Mouse (Mus musculus): ENCODE measurements around the gene Gm28374. TPM values are rescaled to one million over a fixed set of nuclear protein-coding genes. Genes with fewer than 3 reads are reported as not detected.

The Gm28374 gene
- polyA plus RNA-seq, 1 experiment from 2014 or later, result not detected

DNA sequence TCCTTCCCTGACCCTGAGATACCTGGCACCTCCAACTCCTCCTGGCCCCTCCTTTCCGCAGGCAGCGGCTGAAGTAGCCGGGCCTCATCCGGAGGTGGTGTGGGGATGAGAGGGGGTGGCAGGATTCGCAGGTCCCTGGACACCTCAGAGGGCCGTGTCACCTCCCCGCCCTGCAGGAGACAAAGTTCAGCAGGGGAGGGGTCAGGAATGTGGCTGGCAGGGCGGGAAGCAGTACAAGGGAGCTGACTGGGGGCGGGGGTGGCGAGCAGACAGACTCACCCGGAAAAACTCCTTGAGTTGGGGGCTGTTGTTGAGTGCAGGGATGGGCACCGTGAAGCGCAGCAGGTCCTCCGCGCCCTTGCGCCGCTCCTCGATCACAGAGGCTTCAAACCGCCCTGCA is 39.7 kb upstream of the Gm28374 start:
- Histone ChIP-seq H3K27ac (replicated peaks; ENCODE audit: low read depth, low read length) (no peak overlapping the region), H3K9me3 (replicated peaks; ENCODE audit: control insufficient read depth, low read length) (no peaks in the 10 kb centered on the region), H3K27me3 (ENCODE audit: control insufficient read depth, insufficient read depth, low read length) (no peaks in the 10 kb centered on the region), H3K9ac (replicated peaks; ENCODE audit: low read length) (peak overlapping the region; percentile 18), H3K36me3 (replicated peaks; ENCODE audit: control insufficient read depth, insufficient read depth, low read depth, low read length) (no peaks in the 10 kb centered on the region), H3K4me1 (ENCODE audit: control insufficient read depth, insufficient read depth, low read length) (no peaks in the 10 kb centered on the region), H3K4me3 (ENCODE audit: low read depth, low read length) (no peak overlapping the region), H3K4me2 (ENCODE audit: low read depth, low read length) (no peak overlapping the region)
- 26% methylated on average over 19 of the region's 19 CpGs for whole genome bisulfite sequencing
- DNase-seq (ENCODE audit: low spot score), result no peak
- no peak for ATAC-seq (replicated peaks; ENCODE audit: insufficient number of reproducible peaks, low FRiP score, low TSS enrichment, low read depth)

DNA sequence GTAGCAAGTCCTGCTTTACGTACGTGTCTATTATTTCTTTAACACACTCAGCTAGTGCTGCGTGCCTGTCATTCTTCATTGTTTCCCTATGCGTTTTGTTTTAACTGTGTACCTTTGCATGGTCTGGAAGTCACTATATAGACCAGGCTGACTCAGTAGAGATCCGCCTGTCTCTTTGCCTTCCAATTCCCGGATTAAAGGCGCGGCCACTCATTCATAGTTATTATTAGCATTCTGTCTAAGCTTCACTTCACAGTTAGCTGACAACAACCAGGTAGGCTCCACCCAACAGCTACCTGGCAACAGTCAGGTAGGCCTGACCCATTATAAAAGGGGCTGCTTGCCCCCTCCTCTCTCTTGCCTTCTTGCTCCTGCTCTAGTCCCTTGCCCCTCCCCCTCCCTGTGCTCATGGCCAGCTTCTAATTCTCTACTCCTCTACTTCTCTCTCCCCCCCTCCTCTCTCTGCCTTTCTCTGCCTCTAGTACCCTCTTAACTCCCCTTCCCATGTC is 36.7 kb upstream of the Gm28374 start:
- Histone ChIP-seq H3K27ac (replicated peaks; ENCODE audit: low read depth, low read length) (no peak overlapping the region), H3K27me3 (ENCODE audit: control insufficient read depth, insufficient read depth, low read length) (no peaks in the 10 kb centered on the region), H3K4me1 (ENCODE audit: control insufficient read depth, insufficient read depth, low read length) (no peaks in the 10 kb centered on the region), H3K36me3 (replicated peaks; ENCODE audit: control insufficient read depth, insufficient read depth, low read depth, low read length) (peaks cover 12% of the 10 kb centered on the region), H3K9ac (replicated peaks; ENCODE audit: low read length) (peak overlapping the region; percentile 93), H3K4me3 (ENCODE audit: low read depth, low read length) (peak overlapping the region; percentile 87), H3K4me2 (ENCODE audit: low read depth, low read length) (peak overlapping the region; percentile 86), H3K9me3 (replicated peaks; ENCODE audit: control insufficient read depth, low read length) (no peaks in the 10 kb centered on the region)
- ATAC-seq (replicated peaks; ENCODE audit: insufficient number of reproducible peaks, low FRiP score, low TSS enrichment, low read depth) (peak; percentile 50), DNase-seq (ENCODE audit: low spot score) (peak; percentile 31)
- 1% methylated on average over 8 of the region's 8 CpGs for WGBS

DNA sequence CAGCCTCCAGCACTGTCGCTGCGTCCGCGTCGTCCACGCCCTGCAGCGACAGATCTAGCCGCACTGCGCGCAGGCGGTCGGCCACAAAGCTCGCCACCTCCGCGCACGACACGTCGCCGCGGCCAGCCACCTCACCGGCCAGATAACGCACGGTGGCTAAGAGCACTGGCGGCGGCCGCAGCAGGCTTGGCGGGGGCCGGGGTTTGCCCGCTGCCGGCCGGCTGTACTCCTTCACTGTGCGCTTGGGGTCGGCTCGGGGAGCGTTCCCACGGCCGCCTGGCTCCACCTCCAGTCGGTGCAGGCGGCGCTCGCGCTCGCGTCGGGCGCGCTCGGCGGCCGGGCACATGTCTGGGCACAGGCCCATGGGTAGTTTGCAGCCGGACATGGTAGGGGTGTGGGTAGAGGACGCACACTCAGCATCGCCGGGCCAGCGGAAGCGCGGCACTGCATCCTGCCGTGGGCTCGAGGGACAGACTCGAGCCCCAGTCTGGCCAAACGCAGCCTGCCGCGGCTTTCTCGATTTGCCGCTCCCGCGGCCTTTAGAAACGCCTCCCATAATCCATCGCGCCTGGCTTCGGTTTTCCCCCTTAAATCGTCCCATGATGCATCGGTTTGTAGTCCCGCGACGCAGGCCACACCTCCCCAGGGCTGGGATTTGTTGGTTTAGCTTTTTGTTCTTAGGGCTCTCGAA is 36.1 kb upstream of the Gm28374 start, which contains the start of gene Sac3d1:
Gene Sac3d1 (minus strand): TSS at position 665 of the 691 bp plus-strand sequence.
- peaks cover 12% of the 10 kb centered on the region for H3K36me3 ChIP-seq (replicated peaks; ENCODE audit: control insufficient read depth, insufficient read depth, low read depth, low read length)
- peak within 1 kb of the TSS; percentile 94 for H3K27ac ChIP-seq (replicated peaks; ENCODE audit: low read depth, low read length)
- H3K4me2 ChIP-seq (ENCODE audit: low read depth, low read length), result peak within 1 kb of the TSS; percentile 86
- peak within 1 kb of the TSS; percentile 93 for H3K9ac ChIP-seq (replicated peaks; ENCODE audit: low read length)
- peak within 1 kb of the TSS; percentile 87 for H3K4me3 ChIP-seq (ENCODE audit: low read depth, low read length)
- H3K4me1 ChIP-seq (ENCODE audit: control insufficient read depth, insufficient read depth, low read length), result no peaks in the 10 kb centered on the region
- WGBS, result under 1% methylated on average over 77 of the region's 77 CpGs
- H3K9me3 ChIP-seq (replicated peaks; ENCODE audit: control insufficient read depth, low read length), result no peaks in the 10 kb centered on the region
- no peaks in the 10 kb centered on the region for H3K27me3 ChIP-seq (ENCODE audit: control insufficient read depth, insufficient read depth, low read length)
- peak; percentile 97 for DNase-seq (ENCODE audit: low spot score)
- ATAC-seq (replicated peaks; ENCODE audit: insufficient number of reproducible peaks, low FRiP score, low TSS enrichment, low read depth), result peak; percentile 76

DNA sequence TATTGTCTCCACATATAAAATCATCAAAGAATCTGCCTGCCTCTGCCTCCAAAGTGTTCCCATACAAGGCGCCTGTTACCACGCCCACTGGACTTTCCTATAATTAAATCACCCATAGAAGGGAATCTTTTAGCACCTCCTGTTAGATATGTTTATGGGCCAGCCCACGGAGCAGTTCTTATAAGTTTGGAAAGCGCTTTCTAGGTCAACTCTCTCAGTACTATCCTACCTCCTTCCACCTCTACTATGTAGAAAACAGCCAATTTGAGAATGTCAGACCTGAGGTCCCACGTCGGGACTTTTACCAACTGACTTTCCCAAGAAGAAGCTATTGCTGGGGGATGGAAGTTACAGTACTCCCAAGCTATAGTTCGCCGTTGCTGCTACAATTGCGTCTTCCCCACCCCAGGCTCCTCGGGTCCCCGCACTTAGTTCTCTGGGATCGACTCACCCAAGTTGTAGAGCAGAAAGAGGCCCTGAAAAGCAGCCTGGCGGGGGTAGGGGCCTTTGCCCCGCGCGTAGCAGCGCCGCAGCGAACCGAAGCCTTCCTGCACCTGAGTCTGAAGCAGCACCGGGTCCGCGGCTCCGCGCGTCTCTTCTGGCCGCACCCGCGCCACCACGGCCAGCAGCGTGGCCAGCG is 35.4 kb upstream of the Gm28374 start:
- H3K4me2 ChIP-seq (ENCODE audit: low read depth, low read length), result peak overlapping the region; percentile 86
- no peaks in the 10 kb centered on the region for H3K4me1 ChIP-seq (ENCODE audit: control insufficient read depth, insufficient read depth, low read length)
- H3K27me3 ChIP-seq (ENCODE audit: control insufficient read depth, insufficient read depth, low read length), result no peaks in the 10 kb centered on the region
- WGBS, result 6% methylated on average over 32 of the region's 32 CpGs
- peak overlapping the region; percentile 94 for H3K27ac ChIP-seq (replicated peaks; ENCODE audit: low read depth, low read length)
- peaks cover 12% of the 10 kb centered on the region for H3K36me3 ChIP-seq (replicated peaks; ENCODE audit: control insufficient read depth, insufficient read depth, low read depth, low read length)
- H3K9ac ChIP-seq (replicated peaks; ENCODE audit: low read length), result peak overlapping the region; percentile 93
- DNase-seq (ENCODE audit: low spot score), result no peak
- H3K9me3 ChIP-seq (replicated peaks; ENCODE audit: control insufficient read depth, low read length), result no peaks in the 10 kb centered on the region
- ATAC-seq (replicated peaks; ENCODE audit: insufficient number of reproducible peaks, low FRiP score, low TSS enrichment, low read depth), result no peak
- peak overlapping the region; percentile 87 for H3K4me3 ChIP-seq (ENCODE audit: low read depth, low read length)

DNA sequence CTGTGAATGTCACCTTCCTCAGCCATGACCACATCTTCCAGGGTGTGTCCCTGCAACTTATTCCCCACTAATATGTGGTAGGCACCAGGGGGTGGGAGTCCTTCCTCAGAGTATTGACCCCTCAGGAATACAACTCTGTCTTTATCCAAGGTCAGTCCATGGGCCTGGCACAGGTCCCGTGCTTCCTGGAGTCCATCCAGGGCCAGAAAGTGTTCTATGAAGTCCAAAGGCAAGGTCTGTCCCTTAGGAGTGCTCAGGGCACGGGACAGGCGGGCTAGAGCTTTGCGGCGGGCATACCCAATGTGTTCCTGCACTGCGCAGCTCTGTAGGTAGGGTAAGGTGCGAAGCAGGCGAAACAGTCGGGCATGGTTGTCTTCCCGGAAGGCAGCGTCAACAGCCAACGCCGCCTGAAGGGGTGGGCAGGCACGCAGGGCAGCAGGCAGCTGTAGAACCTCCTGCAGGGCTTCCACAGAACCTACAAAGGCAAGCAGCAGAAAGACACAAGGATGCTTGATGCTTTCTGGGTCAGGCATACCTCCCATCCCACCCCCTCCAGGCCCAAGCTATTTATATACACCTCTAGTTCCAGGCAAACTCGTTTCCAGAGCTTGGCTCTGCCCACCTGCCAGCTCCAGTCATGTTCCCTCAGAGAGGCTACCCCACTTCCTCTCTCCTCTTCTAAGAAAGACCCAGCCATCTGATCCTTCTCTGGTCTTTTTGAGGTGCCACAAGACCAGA is 34.2 kb upstream of the Gm28374 start:
- Histone ChIP-seq H3K4me3 (ENCODE audit: low read depth, low read length) (no peak overlapping the region), H3K36me3 (replicated peaks; ENCODE audit: control insufficient read depth, insufficient read depth, low read depth, low read length) (peaks cover 12% of the 10 kb centered on the region), H3K4me2 (ENCODE audit: low read depth, low read length) (no peak overlapping the region)

DNA sequence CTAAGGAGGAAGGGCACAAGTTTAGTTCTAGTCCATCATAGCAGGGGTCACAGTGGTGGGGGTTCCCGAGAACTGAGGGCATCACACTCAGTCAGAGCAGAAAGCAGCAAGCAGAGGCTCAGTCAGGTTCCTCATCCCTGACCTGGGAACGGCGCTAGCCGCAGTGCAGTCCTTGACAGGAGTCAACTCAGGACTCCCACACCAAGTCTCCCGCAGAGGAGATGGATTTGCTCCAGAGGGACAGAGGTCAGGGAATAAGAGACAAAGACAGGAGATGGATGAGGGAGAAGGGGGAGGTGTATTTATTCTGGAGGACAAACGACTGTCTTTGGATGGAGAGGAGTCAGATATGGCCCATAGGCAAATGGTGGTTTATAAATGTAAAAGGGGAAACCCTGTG is 31.1 kb upstream of the Gm28374 start:
- H3K36me3 ChIP-seq (replicated peaks; ENCODE audit: control insufficient read depth, insufficient read depth, low read depth, low read length), result peaks cover 12% of the 10 kb centered on the region
- 74% methylated on average over 6 of the region's 6 CpGs for WGBS
- ATAC-seq (replicated peaks; ENCODE audit: insufficient number of reproducible peaks, low FRiP score, low TSS enrichment, low read depth), result no peak

More for the DNA sequence above, 34.2 kb upstream of the Gm28374 start:
- DNase-seq (ENCODE audit: low spot score) (no peak), ATAC-seq (replicated peaks; ENCODE audit: insufficient number of reproducible peaks, low FRiP score, low TSS enrichment, low read depth) (no peak)
- H3K27me3 ChIP-seq (ENCODE audit: control insufficient read depth, insufficient read depth, low read length), result no peaks in the 10 kb centered on the region
- no peaks in the 10 kb centered on the region for H3K9me3 ChIP-seq (replicated peaks; ENCODE audit: control insufficient read depth, low read length)
- 91% methylated on average over 15 of the region's 15 CpGs for WGBS
- H3K4me1 ChIP-seq (ENCODE audit: control insufficient read depth, insufficient read depth, low read length), result no peaks in the 10 kb centered on the region
- H3K9ac ChIP-seq (replicated peaks; ENCODE audit: low read length), result no peak overlapping the region
- no peak overlapping the region for H3K27ac ChIP-seq (replicated peaks; ENCODE audit: low read depth, low read length)

DNA sequence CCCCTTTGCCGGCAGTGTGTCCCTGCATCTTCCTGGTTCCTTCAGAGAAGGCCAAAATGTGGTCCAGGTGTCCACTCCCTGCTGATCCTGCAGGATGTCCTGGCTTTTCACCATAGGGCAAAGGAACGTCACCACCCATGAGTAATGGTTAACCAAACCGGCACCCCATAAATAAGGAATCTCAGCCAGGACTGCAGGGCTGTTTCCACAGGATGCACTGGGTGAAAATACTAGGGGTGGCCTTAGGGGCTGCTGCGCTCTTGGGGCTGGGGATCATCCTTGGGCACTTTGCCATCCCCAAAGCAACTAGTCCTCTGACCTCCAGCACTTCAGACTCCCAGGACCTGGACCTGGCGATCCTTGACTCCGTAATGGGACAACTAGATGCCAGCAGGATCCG is 23.5 kb upstream of the Gm28374 start, which contains the start of gene Naaladl1:
Gene Naaladl1 (plus strand): TSS at position 197 of the 400 bp plus-strand sequence.
- Histone ChIP-seq H3K4me2 (ENCODE audit: low read depth, low read length) (no peak within 1 kb of the TSS), H3K4me1 (ENCODE audit: control insufficient read depth, insufficient read depth, low read length) (no peaks in the 10 kb centered on the region), H3K9ac (replicated peaks; ENCODE audit: low read length) (no peak within 1 kb of the TSS), H3K36me3 (replicated peaks; ENCODE audit: control insufficient read depth, insufficient read depth, low read depth, low read length) (no peaks in the 10 kb centered on the region), H3K9me3 (replicated peaks; ENCODE audit: control insufficient read depth, low read length) (no peaks in the 10 kb centered on the region), H3K4me3 (ENCODE audit: low read depth, low read length) (no peak within 1 kb of the TSS), H3K27me3 (ENCODE audit: control insufficient read depth, insufficient read depth, low read length) (no peaks in the 10 kb centered on the region), H3K27ac (replicated peaks; ENCODE audit: low read depth, low read length) (no peak within 1 kb of the TSS)
- WGBS, result 83% methylated on average over 7 of the region's 7 CpGs
- ATAC-seq (replicated peaks; ENCODE audit: insufficient number of reproducible peaks, low FRiP score, low TSS enrichment, low read depth) (no peak), DNase-seq (ENCODE audit: low spot score) (no peak)

More for the DNA sequence above, 31.1 kb upstream of the Gm28374 start:
- no peak overlapping the region for H3K4me2 ChIP-seq (ENCODE audit: low read depth, low read length)
- H3K27me3 ChIP-seq (ENCODE audit: control insufficient read depth, insufficient read depth, low read length), result no peaks in the 10 kb centered on the region
- no peaks in the 10 kb centered on the region for H3K9me3 ChIP-seq (replicated peaks; ENCODE audit: control insufficient read depth, low read length)
- no peak overlapping the region for H3K4me3 ChIP-seq (ENCODE audit: low read depth, low read length)
- no peak overlapping the region for H3K9ac ChIP-seq (replicated peaks; ENCODE audit: low read length)
- no peak for DNase-seq (ENCODE audit: low spot score)
- no peaks in the 10 kb centered on the region for H3K4me1 ChIP-seq (ENCODE audit: control insufficient read depth, insufficient read depth, low read length)
- H3K27ac ChIP-seq (replicated peaks; ENCODE audit: low read depth, low read length), result no peak overlapping the region

Measured in embryonic facial prominence, embryonic 11.5 days (tissue).